ENCODE assay signal across 8 mouse cellular contexts in the genomic region with DNA sequence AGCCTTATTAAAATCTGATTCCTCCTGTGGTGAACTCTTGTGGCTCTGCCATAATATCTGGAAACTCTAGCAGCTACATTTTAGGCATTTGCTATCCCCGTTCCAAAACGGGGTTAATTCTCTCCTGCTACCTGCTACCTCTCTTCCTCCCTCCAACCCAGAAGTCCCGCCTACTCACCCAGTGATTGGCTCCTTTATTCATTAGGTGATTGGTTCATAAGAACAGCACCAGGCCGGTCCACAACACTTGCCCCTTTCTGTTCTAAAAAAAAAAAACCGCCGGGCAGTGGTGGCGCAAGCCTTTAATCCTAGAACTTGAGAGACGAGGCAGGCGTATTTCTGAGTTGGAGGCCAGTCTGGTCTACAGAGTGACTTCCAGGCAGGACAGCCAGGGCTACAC. TPM values are rescaled to one million over a fixed set of nuclear protein-coding genes. Genes with fewer than 3 reads are reported as not detected.
DNase-seq lines count a peak whose midpoint lies in the region; ATAC-seq lines count a peak whose summit lies in the region.

No protein-coding gene starts in this region.

- intact Hi-C loops in left cerebral cortex, postnatal 14 days (cut with DNase I): no loop called here

- H3K9me3 ChIP-seq in embryonic facial prominence, embryonic 15.5 days (replicated peaks): no peaks in the 10 kb centered on the region

- H3K9ac ChIP-seq in embryonic facial prominence, embryonic 15.5 days: no peak overlapping the region

- H3K27me3 ChIP-seq in embryonic facial prominence, embryonic 15.5 days: no peaks in the 10 kb centered on the region

- no peak for ATAC-seq in embryonic facial prominence, embryonic 15.5 days (ENCODE audit: insufficient number of reproducible peaks, low FRiP score, low TSS enrichment, low read depth)

- H3K4me3 ChIP-seq in embryonic facial prominence, embryonic 15.5 days (replicated peaks): no peak overlapping the region; the same call in 1 of the 2 replicates

- H3K4me2 ChIP-seq in embryonic facial prominence, embryonic 15.5 days (replicated peaks): 0 out of 2 replicates have a peak overlapping the region, but pooled peaks have one; percentile 2

- no peaks in the 10 kb centered on the region for H3K4me1 ChIP-seq in embryonic facial prominence, embryonic 15.5 days

- H3K36me3 ChIP-seq in embryonic facial prominence, embryonic 15.5 days: no peaks in the 10 kb centered on the region

- WGBS in embryonic facial prominence, embryonic 15.5 days: 9% methylated on average over 9 of the region's 9 CpGs

- no peak overlapping the region for H3K27ac ChIP-seq in embryonic facial prominence, embryonic 15.5 days (replicated peaks)

- DNase-seq in thymus, postnatal 25 days: peak; percentile 7
- DNase-seq in thymus, postnatal 10 days (ENCODE audit: low spot score in 2 of 2): no peak
- DNase-seq in kidney, postnatal 25 days: peak; percentile 58 to 72
- DNase-seq in natural killer cell, adult 2 months (ENCODE audit: low spot score in 2 of 2): peak; percentile 30
- DNase-seq in cerebellum, postnatal 10 days: no peak
- no peak for DNase-seq in layer of hippocampus, adult 8-10 months (ENCODE audit: low spot score in 2 of 2)
- DNase-seq in left cerebral cortex, postnatal 14 days (ENCODE audit: low spot score in 2 of 2): no peak

RNA-seq across cellular contexts. Expression of gene Oscar, which starts 20.8 kb away (rescaled TPM):
- 0.83 and 1.0 TPM in 2 replicates for polyA plus RNA-seq in embryonic facial prominence, embryonic 15.5 days (2015; fragmentation: Nextera tagmentation; extraction: Ambion mirVana)
- 1 to 10 TPM in 2 of 4 experiments, under 1 TPM in 2; 0.66 to 1.5 (median 1.1) TPM for total RNA-seq in layer of hippocampus, adult 8-10 months (2022)
- 1 to 10 TPM; 1.2 to 1.8 TPM for total RNA-seq in left cerebral cortex, postnatal 14 days (2021)

RNA-seq across cellular contexts. Expression of gene Ndufa3, which starts 22.0 kb away (rescaled TPM):
- 483 and 493 TPM in 2 replicates for polyA plus RNA-seq in embryonic facial prominence, embryonic 15.5 days (2015; fragmentation: Nextera tagmentation; extraction: Ambion mirVana)
- total RNA-seq in layer of hippocampus, adult 8-10 months (2022): 100 to 1,000 TPM; 526 to 633 (median 592) TPM
- 100 to 1,000 TPM; 546 to 598 TPM for total RNA-seq in left cerebral cortex, postnatal 14 days (2021)

RNA-seq across cellular contexts. Expression of gene Tfpt, which starts 34.6 kb away (rescaled TPM):
- 27.1 and 28.3 TPM in 2 replicates for polyA plus RNA-seq in embryonic facial prominence, embryonic 15.5 days (2015; fragmentation: Nextera tagmentation; extraction: Ambion mirVana)
- 10 to 100 TPM; 36.3 to 53.8 (median 39.7) TPM for total RNA-seq in layer of hippocampus, adult 8-10 months (2022)
- total RNA-seq in left cerebral cortex, postnatal 14 days (2021): 10 to 100 TPM; 37.0 to 43.8 TPM

RNA-seq across cellular contexts. Expression of gene Prpf31, which starts 34.6 kb away (rescaled TPM):
- 87.1 and 94.3 TPM in 2 replicates for polyA plus RNA-seq in embryonic facial prominence, embryonic 15.5 days (2015; fragmentation: Nextera tagmentation; extraction: Ambion mirVana)
- 10 to 100 TPM; 50.3 to 53.0 (median 51.0) TPM for total RNA-seq in layer of hippocampus, adult 8-10 months (2022)
- 10 to 100 TPM; 50.9 to 51.1 TPM for total RNA-seq in left cerebral cortex, postnatal 14 days (2021)

RNA-seq across cellular contexts. Expression of gene Cnot3, which starts 49.9 kb away (rescaled TPM):
- 59.0 and 65.3 TPM in 2 replicates for polyA plus RNA-seq in embryonic facial prominence, embryonic 15.5 days (2015; fragmentation: Nextera tagmentation; extraction: Ambion mirVana)
- 10 to 100 TPM; 49.6 to 68.5 (median 58.8) TPM for total RNA-seq in layer of hippocampus, adult 8-10 months (2022)
- total RNA-seq in left cerebral cortex, postnatal 14 days (2021): 10 to 100 TPM; 49.7 to 55.9 TPM

Comparison
In these comparisons a context has a peak if more than half of its experiments do, and no peak if none do; other contexts are left out.
1. DNase-seq: peak in thymus, postnatal 25 days (single experiment), kidney, postnatal 25 days (2 of 2) and natural killer cell, adult 2 months (2 of 2); none in thymus, postnatal 10 days (0 of 2), cerebellum, postnatal 10 days (0 of 2), layer of hippocampus, adult 8-10 months (0 of 2) and left cerebral cortex, postnatal 14 days (0 of 2).